Mouse (Mus musculus) embryonic facial prominence, embryonic 14.5 days (tissue): ENCODE data around the gene Igfbp5. TPM values are rescaled to one million over a fixed set of nuclear protein-coding genes. Genes with fewer than 3 reads are reported as not detected.
A peak's percentile ranks its signal among the peaks of the same experiment; 100 is the strongest.

Source experiments
- ATAC-seq: fragments of 200-750 bp; cut with Nextera tagmentation; 2 replicates; pipeline ENCODE4 v1.8.0; 2017; ENCODE audit warnings: low read depth, moderate number of reproducible peaks, moderate TSS enrichment
- DNase-seq: peaks from one replicate; pipeline ENCODE4 v3.0.0-alpha.2; 2015; ENCODE audit warnings: low spot score
- H3K27ac ChIP-seq: fragments of 300-500 bp; sonication (generic); replicated peaks from 2 replicates; pipeline ENCODE4 v1.5.1; 2014; ENCODE audit warnings: low read depth, mild to moderate bottlenecking, low read length, moderate library complexity
- H3K27me3 ChIP-seq: fragments of 300-500 bp; sonication (generic); replicated peaks from 2 replicates; pipeline ENCODE4 v1.6.1; 2014; ENCODE audit warnings: low read length; ENCODE audit not compliant: control insufficient read depth, insufficient read depth
- H3K36me3 ChIP-seq: fragments of 300-500 bp; sonication (generic); 2 replicates; pipeline ENCODE4 v1.6.1; 2014; ENCODE audit warnings: low read length, mixed read lengths; ENCODE audit not compliant: control insufficient read depth, insufficient read depth
- H3K4me1 ChIP-seq: fragments of 300-500 bp; sonication (generic); 2 replicates; pipeline ENCODE4 v1.6.1; 2014; ENCODE audit warnings: antibody characterized with exemption, low read length; ENCODE audit not compliant: control insufficient read depth, insufficient read depth
- H3K4me2 ChIP-seq: fragments of 300-500 bp; sonication (generic); 2 replicates; pipeline ENCODE4 v1.6.1; 2014; ENCODE audit warnings: low read depth, mild to moderate bottlenecking, low read length, moderate library complexity, mixed read lengths
- H3K4me3 ChIP-seq: fragments of 300-500 bp; sonication (generic); 2 replicates; pipeline ENCODE4 v1.5.1; 2014; ENCODE audit warnings: low read depth, mild to moderate bottlenecking, low read length
- H3K9ac ChIP-seq: fragments of 300-500 bp; sonication (generic); 2 replicates; pipeline ENCODE4 v1.6.1; 2014; ENCODE audit warnings: low read depth, mild to moderate bottlenecking, low read length, moderate library complexity, mixed read lengths
- H3K9me3 ChIP-seq: fragments of 300-500 bp; sonication (generic); 2 replicates; pipeline ENCODE4 v1.6.1; 2016; ENCODE audit warnings: low read length; ENCODE audit not compliant: control insufficient read depth
- WGBS: fragments of 180-500 bp; shearing (Covaris S2); extraction: QIAGEN DNeasy Blood & Tissue Kit; methylation state at CpG from one replicate; pipeline ENCODE4 v1.1.7; 2014; 5-methylcytosine and 5-hydroxymethylcytosine counted together
- polyA plus RNA-seq: library from polyadenylated mRNA; unstranded; fragments of >200 nt; fragmentation: Nextera tagmentation; extraction: Ambion mirVana; gene quantifications from 2 replicates; pipeline ENCODE4 v1.2.1, GENCODE M21; 2014

Gene Igfbp5
- polyA plus RNA-seq, 1 experiment from 2014 or later = 131 TPM

DNA sequence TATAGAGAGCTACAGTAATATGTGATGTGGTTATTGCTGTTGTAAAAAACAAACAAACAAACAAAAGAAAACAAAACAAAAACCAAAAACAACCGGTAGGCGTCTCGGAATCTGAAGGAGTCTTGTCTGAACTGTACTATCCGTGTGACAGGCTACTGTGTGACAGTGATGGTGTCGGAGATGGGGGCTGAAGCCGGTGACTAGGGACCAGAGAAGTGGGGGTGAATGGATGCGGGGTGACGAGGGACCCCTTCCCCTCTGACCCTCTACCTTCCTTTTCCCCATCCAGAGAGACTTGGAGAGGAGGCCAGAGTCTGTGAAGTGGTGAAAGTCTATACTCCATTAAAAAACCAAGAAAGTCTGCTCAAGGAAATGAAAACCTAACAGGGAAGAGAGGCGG, 16.4 kb downstream of the Igfbp5 start:
- Histone ChIP-seq H3K9me3 (no peaks in the 10 kb centered on the region), H3K36me3 (peaks cover 56% of the 10 kb centered on the region), H3K4me1 (no peaks in the 10 kb centered on the region), H3K27ac (no peak overlapping the region), H3K27me3 (no peaks in the 10 kb centered on the region), H3K4me3 (no peak overlapping the region), H3K9ac (no peak overlapping the region), H3K4me2 (no peak overlapping the region)
- WGBS = 86% methylated on average over 9 of the region's 9 CpGs
- DNase-seq (no peak), ATAC-seq (no peak)

- Histone ChIP-seq H3K27me3 (no peaks in the 10 kb centered on the region), H3K27ac (no peak overlapping the region), H3K4me2 (no peak overlapping the region), H3K9me3 (no peaks in the 10 kb centered on the region), H3K9ac (no peak overlapping the region), H3K4me3 (no peak overlapping the region), H3K4me1 (no peaks in the 10 kb centered on the region), H3K36me3 (peaks cover 50% of the 10 kb centered on the region)
- no peak for DNase-seq
- WGBS = 75% methylated on average over 5 of the region's 5 CpGs
- ATAC-seq = no peak
Observed at GRCm38 (mm10) chr1:72857631-72858030, 17.1 kb downstream of the Igfbp5 start.

DNA sequence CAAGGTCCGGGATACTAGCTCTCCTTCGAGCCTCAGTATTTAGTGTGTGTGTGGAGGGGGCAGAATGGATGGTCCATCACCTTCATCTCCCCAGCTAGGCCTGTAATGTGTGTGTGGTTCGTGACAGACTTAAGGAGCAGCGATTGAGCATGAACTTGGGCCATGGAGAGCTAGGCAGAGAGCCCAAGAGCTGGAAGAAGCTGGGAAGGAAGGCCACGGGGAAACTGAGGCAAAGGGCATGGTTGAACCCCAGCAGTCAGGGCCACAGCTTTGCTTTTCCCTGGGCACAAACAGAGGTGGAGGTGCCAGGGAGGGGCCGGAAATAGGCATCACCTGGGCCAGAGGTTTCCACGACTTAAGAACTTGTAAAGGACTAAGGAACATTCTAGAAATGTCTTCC, 17.5 kb downstream of the Igfbp5 start:
- Histone ChIP-seq H3K9me3 (no peaks in the 10 kb centered on the region), H3K36me3 (peaks cover 49% of the 10 kb centered on the region), H3K4me3 (no peak overlapping the region), H3K27ac (no peak overlapping the region), H3K27me3 (no peaks in the 10 kb centered on the region), H3K4me2 (no peak overlapping the region), H3K4me1 (no peaks in the 10 kb centered on the region), H3K9ac (no peak overlapping the region)
- DNase-seq (no peak), ATAC-seq (peak; percentile 20; the same call in 1 of the 2 replicates)
- WGBS = 79% methylated on average over 7 of the region's 7 CpGs

DNA sequence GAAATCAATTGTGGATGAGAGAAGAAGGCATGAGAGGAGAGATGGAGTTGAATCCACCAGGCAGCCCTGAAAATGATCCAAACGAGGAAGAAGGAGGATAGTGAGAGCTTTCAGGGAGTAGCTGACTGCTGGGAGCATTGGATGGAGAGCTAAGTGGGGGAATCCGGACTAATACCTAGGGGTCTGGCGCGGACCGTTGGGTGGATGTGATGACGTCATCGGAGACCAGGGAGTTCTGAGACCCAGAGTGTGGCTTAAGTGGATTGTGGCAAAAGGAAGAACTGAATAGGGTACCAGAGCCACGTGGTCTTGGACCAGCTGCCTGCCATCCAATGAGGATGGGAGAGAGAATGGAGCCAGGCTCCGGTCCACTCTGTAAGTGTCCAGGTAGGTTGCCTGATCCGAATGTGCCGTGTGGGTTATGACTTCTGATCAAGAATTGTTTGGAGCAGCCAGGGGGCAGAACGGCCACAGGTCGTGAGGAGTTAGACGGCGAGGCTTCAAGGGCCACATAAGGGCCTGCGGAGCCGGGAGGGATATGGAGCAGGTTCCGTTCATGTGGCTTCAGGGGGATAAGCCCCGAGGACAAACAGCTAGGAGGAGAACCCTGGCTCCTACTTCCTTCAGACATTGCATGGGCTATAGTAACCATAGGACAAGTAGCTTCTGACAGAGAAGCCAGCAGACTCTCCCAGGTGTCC, 18.3 kb downstream of the Igfbp5 start:
- ATAC-seq = peak; percentile 35
- Histone ChIP-seq H3K9ac (no peak overlapping the region), H3K27me3 (no peaks in the 10 kb centered on the region), H3K9me3 (no peaks in the 10 kb centered on the region), H3K4me1 (no peaks in the 10 kb centered on the region), H3K4me2 (no peak overlapping the region), H3K4me3 (no peak overlapping the region), H3K27ac (no peak overlapping the region), H3K36me3 (peaks cover 49% of the 10 kb centered on the region)
- DNase-seq = no peak
- WGBS = 74% methylated on average over 19 of the region's 19 CpGs

DNA sequence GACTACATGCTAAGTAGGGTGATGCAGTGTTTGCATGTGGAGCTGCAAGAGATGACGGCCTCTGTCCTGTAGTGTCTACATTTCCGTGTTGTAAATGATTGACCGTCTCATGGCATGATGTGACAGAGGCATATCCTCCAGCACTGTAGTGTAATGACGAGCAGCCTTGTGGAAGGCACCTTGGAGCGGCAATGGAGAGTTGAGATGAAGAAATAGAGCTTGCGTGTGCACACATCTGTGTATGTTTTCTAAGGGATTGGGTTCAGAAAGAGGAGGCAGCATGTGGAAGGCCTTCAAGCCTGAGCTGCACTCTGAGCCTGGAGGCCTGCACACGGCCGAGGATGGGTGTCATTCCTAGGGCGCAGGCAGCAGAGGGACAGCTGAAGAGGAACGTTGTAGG, 19.0 kb downstream of the Igfbp5 start:
- Histone ChIP-seq H3K4me3 (no peak overlapping the region), H3K9me3 (no peaks in the 10 kb centered on the region), H3K27ac (no peak overlapping the region), H3K4me1 (no peaks in the 10 kb centered on the region), H3K9ac (no peak overlapping the region), H3K27me3 (no peaks in the 10 kb centered on the region), H3K4me2 (no peak overlapping the region), H3K36me3 (peaks cover 46% of the 10 kb centered on the region)
- no peak for DNase-seq
- 82% methylated on average over 10 of the region's 10 CpGs for WGBS
- no peak for ATAC-seq

DNA sequence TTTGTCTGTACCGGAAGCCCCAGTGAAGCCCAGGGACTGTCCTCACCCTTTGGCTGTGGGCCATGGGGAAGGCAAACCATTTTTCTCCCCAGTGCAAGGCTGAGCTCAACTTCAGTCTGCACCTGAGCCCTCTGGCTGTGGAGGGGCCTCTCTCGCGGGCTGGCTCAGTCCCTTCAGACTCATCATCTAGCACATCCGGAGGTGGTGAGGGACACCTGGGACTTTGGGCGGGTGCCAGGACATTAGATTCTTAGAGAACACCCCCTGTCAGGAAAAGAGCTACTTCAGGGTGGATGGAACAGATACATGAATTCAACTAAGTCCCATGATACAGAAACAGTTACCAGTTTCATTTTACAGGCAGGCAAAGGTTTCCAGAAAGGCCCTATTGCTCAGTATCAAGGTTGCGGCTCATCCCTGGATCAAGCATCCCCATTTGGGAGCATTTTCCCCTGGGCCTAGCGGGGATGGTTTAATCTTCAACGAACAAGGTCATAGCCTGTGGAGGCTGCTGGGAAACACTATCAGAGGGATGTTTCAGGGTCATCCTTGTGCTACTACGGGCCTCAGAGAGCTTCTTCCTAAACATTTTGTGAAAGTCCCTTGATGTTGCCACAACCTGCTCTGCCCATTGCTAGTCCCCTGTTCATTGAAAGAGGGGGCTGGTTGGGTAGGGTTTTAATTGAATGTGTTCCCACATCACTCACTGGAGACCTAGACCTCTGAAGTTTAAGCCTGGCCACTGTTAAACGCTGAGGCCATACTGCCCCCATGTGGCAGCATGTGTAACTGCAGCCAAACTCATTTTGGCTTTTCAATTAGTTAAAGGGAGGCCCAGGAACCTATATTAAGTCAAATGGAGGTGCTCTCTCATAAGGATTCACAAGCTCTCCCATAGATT, 20.1 kb downstream of the Igfbp5 start:
- H3K4me1 ChIP-seq = no peaks in the 10 kb centered on the region
- no peak overlapping the region for H3K9ac ChIP-seq
- no peaks in the 10 kb centered on the region for H3K27me3 ChIP-seq
- DNase-seq (peak; percentile 70), ATAC-seq (peak; percentile 37)
- WGBS = 43% methylated on average over 10 of the region's 10 CpGs
- H3K9me3 ChIP-seq = no peaks in the 10 kb centered on the region
- peaks cover 45% of the 10 kb centered on the region for H3K36me3 ChIP-seq
- H3K4me2 ChIP-seq = no peak overlapping the region
- no peak overlapping the region for H3K4me3 ChIP-seq
- H3K27ac ChIP-seq = no peak overlapping the region

- no peak overlapping the region for H3K4me2 ChIP-seq
- no peak for DNase-seq
- H3K9ac ChIP-seq = no peak overlapping the region
- no peak for ATAC-seq
- no peaks in the 10 kb centered on the region for H3K9me3 ChIP-seq
- H3K27me3 ChIP-seq = no peaks in the 10 kb centered on the region
- H3K36me3 ChIP-seq = peaks cover 39% of the 10 kb centered on the region
- no peaks in the 10 kb centered on the region for H3K4me1 ChIP-seq
- 63% methylated on average over 1 of the region's 1 CpGs for WGBS
- no peak overlapping the region for H3K4me3 ChIP-seq
- H3K27ac ChIP-seq = no peak overlapping the region
Observed at GRCm38 (mm10) chr1:72853759-72854158, 20.9 kb downstream of the Igfbp5 start.

DNA sequence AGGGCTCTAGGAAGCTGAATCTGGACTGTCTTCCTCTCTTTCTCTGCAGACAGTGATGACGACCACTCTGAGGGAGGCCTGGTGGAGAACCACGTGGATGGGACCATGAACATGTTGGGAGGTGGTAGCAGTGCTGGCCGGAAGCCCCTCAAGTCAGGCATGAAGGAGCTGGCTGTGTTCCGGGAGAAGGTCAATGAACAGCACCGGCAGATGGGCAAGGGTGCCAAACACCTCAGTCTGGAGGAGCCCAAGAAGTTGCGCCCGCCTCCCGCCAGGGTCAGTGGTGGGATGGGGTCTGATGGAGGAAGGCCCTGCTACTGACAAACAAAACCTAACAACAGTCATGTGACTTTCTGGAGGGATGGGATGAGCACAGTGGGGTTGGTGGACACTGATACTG, 25.6 kb downstream of the Igfbp5 start:
- Histone ChIP-seq H3K4me3 (no peak overlapping the region), H3K9ac (no peak overlapping the region), H3K27me3 (no peaks in the 10 kb centered on the region), H3K27ac (no peak overlapping the region), H3K36me3 (peaks cover 34% of the 10 kb centered on the region), H3K4me1 (no peaks in the 10 kb centered on the region), H3K9me3 (no peaks in the 10 kb centered on the region), H3K4me2 (no peak overlapping the region)
- 89% methylated on average over 8 of the region's 8 CpGs for WGBS
- ATAC-seq = no peak
- no peak for DNase-seq
